Mouse (Mus musculus): ENCODE measurements at regions not wholly inside any gene's neighbourhood (a gene's known extent, or its start where the extent isn't known, plus 50 kb on each side); places are given as distances from the start of the nearest gene placed in this dataset.

- no peak for TF ChIP-seq CTCF (conservative IDR thresholded peaks at IDR 0.05; ENCODE audit: low read length)
- TF ChIP-seq NANOG (IDR thresholded peaks at IDR 0.05; ENCODE audit: borderline replicate concordance, low read length), result no peak
Measured at GRCm38 (mm10) chr15:9891446-9891845, 142.8 kb upstream of the Spef2 start.
